Mouse (Mus musculus) erythroblast, adult 5-6 weeks (primary cell): ENCODE results near the gene Ifi209. TPM values are rescaled to one million over a fixed set of nuclear protein-coding genes. Genes with fewer than 3 reads are reported as not detected.
"Not testable (repeated sequence)": the region's sequence is repeated elsewhere in the genome, so short reads cannot be mapped to it uniquely, and the experiment has no call there.

Source experiments
- ATAC-seq: replicated peaks from 2 replicates; pipeline ENCODE4 v1.8.0; 2016; ENCODE audit warnings: moderate number of reproducible peaks, mild to moderate bottlenecking, moderate TSS enrichment, inconsistent platforms; ENCODE audit not compliant: poor library complexity, low FRiP score, severe bottlenecking
- total RNA-seq, 2 experiments: library from RNA; stranded (forward) in 1 of 2; stranded (reverse) in 1 of 2; fragments of 150-400 nt in 1 of 2; fragments of 200-764, 138-1000 nt in 1 of 2; gene quantifications; 2 replicates each; pipeline versions ENCODE4 v1.2.3 to v1.2.4; 2015 to 2017; ENCODE audit warnings: low replicate concordance in 2 of 2

Gene Ifi209
- total RNA-seq (2015; ENCODE audit: low replicate concordance) (16.3 and 20.6 TPM in 2 replicates), total RNA-seq (2017; ENCODE audit: low replicate concordance) (18.5 and 20.4 TPM in 2 replicates)

DNA sequence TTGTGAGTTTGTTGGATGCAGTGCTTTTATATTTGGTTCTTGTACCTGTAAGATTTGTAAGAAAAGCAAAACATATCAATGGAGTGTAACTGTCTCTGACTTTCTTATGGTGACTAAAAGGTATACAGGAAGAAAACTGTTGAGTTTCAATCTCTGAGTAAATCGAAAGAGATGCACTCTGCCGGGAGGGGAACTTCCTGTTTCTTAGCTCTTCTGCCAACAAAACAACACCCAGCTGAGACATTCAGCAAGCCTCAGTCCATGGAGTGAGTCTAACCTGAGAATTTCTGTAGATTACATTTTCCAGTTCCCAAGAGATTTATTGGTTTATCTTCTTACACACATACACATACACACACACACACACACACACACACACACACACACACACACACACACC lies at the start of gene Ifi209:
Gene Ifi209 (plus strand): TSS at position 296 of the 400 bp plus-strand sequence.
- ATAC-seq = not testable (repeated sequence)

DNA sequence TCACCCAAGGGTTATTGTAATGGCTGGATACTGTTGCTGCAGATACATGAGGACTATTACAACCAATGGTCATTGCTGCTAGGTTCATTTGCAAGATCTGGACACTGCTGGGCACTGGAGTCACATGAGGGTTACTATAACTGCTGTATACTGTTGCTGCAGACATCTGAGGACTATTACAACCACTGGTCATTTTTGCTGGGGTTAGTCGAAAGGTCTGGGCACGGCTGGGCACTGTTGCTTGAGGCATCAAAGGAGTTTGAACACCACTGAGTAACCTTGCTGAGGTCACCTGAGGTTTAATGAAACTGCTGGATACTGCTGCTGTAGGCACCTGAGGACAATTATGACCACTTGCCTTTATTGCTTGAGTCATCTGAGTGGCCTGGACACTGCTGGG lies 41.0 kb upstream of the Ifi209 start:
- ATAC-seq = not testable (repeated sequence)

DNA sequence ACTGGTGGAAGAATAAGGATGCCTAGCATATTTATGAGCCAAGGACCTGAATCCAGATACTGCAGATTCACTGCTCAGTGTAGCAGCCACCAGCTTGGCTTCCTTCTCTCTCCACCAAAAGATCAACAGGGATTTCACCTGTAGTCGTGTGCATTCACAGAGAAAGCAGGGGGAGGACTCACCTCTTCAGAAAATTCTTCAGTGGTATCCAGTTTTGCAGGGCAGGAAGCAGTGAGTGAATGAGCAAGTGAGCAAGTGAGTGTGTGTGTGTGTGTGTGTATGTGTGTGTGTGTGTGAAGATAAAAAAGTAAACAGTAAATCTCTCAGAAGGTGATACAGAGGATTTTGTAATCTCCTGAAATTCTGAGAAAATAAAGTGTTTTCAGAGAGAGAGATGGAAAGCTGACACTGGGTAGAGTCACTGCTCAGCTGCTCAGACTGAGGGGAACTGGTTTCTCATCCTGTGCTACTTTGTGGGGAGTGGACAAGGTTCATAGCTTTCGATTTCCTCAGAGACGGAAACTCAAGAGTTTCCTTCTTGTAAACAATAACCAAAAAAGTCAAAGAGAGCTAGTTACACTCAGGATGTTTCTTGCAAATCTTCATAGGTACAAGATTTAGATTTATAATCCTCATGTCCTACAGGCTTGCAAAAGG lies 31.8 kb upstream of the Ifi209 start, which contains the start of gene Ifi213:
Gene Ifi213 (minus strand): TSS at position 437 of the 657 bp plus-strand sequence.
- not testable (repeated sequence) for ATAC-seq

DNA sequence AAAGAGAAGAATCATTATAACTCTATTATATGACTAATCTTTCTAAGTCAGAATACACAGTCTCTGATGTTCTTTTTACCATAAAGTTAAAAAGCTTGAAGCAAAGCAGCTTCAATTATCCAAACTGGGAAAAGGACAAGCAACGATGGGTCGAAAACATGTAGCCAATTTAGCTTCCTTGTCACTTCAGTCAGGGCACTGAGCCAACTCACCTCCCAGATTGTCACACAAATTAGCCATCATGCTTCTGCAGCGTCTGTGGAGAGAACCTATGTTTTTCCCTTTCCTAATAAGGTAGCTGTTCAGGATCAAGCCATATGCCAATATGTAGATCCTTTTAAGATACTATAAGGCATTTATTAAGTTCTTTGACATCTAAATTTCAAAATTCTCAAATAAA lies 20.4 kb upstream of the Ifi209 start:
- ATAC-seq = not testable (repeated sequence)

DNA sequence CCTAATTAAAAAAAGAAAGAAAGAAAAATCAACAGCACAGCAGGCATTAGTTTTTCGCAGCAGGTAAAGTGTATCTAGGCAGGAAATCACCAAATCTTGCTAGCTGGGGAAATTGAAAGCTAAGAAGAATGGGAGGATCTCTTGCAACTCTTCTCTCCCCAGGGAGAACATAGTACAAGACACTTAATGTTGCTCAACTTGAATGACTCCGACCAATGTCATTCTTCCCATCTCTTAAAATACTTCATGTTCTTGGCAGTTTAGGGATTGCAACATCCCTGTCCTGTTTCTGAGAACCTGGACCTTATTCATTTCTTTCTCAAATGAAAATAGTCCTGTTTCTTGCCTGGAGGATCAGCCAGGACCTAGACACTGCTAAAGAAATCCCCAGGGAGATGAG lies 8.5 kb upstream of the Ifi209 start:
- not testable (repeated sequence) for ATAC-seq

DNA sequence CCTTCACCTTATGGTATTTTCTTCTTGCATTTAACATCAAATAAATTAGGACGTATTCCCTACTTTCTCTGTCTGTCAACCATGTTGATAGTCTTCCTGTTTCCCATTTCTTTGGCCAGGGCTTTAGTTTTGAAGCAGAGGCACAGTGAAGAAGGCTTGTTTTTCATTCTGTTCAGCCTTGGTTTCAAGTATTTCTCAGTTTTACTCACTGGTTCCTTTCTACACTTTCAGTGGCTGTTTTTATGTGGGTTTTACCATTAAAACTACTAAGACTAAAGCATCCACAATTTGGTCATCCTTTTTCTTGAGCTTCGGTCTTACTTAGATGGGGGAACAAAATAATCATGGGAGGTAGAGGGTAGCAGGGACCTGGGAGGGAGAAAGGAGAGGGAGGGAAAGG lies 6.7 kb upstream of the Ifi209 start:
- ATAC-seq = no peak

DNA sequence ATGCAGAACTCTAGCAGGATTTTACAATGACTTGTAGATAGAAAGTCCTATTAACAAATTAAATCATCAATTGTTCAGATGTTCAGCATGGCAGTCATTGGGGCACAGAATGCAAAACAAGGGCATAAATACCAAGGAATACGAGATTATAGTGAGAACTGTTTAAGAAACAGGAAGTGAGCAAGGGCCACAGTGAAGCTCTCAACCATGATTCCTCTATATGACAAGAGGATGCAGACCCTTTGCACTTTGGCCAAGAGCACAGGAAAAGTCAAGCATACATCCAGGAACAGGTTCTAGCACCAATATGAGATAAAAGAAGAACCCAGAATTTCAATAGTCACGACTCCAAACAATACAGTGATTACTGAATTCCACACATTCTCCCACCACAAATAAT lies 4.0 kb upstream of the Ifi209 start:
- no peak for ATAC-seq

DNA sequence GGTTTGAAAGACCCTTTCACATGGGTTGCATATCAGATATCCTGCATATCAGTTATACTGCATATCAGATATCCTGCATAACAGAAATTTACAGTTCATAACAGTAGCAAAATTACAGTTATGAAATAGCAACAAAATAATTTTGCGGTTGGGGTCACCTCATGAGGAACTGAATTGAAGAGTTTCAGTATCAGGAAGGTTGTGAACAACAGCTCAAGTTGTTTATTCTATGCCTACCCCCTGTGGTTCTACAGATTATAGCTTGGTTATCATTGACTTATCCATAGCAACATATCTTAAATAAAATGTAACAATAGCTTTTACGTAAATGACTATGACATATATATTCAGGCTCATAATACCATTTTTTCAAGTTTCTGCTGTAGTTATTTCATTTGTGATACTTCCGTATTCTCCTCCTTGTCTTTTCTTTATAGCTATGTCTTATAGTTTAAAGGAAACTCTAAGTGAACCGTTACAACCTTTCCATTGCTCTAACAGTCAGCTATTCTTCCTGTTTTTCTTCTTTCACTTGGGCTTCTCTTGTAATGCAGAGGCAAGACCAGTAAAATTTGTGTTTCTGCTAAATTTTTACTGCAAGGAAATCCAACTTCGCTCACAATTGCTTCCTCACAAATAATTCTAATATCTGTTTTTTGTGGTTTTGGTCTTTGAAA lies 3.4 kb downstream of the Ifi209 start:
- no peak for ATAC-seq

DNA sequence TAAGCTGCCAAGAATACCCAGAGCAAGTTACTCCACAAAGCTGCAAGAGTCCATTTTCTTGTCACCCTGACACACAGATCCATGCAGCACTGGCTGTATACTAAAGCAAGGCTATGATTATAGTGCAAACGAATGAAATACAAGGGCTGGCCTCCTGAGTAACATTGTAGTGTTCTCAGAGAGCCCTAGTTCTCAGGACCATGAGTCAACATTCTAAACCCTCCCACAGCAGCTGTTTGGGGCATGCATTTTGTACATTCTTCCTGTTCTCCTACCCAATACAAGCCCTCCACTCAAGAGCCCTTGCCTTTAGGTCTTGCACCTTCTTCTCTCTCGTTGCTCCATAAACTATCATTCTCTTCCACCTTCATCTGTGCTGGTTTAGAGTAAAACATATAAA lies 14.7 kb downstream of the Ifi209 start:
- no peak for ATAC-seq

DNA sequence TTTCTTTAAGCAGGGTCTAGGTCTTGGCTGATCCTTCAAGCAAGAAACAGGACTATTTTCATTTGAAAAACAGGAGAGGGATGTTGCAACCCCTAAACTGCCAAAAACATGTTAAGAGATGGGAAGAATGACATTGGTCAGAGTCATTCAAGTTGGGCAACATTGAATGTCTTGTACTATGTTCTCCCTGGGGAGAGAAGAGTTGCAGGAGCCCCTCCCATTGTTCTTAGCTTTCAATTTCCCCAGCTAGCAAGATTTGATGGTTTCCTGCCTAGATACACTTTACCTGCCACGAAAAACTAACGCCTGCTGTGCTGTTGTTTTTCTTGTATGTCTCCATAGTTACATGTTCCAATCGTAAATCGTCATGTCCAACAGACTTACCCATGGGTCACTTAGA lies 27.3 kb downstream of the Ifi209 start:
- no peak for ATAC-seq

DNA sequence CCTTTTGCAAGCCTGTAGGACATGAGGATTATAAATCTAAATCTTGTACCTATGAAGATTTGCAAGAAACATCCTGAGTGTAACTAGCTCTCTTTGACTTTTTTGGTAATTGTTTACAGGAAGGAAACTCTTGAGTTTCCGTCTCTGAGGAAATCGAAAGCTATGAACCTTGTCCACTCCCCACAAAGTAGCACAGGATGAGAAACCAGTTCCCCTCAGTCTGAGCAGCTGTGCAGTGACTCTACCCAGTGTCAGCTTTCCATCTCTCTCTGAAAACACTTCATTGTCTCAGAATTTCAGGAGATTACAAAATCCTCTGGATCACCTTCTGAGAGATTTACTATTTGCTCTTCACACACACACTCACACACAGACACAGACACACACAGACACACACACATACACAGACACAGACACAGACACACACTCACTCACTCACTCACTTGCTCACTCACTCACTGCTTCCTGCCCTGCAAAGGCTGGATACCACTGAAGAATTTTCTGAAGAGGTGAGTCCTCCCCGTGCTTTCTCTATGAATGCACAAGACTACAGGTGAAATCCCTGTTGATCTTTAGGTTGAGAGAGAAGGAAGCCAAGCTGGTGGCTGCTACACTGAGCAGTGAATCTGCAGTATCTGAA lies 42.9 kb downstream of the Ifi209 start, which contains the start of gene Ifi208:
Gene Ifi208 (plus strand): TSS at position 218 of the 640 bp plus-strand sequence.
- ATAC-seq = not testable (repeated sequence)

DNA sequence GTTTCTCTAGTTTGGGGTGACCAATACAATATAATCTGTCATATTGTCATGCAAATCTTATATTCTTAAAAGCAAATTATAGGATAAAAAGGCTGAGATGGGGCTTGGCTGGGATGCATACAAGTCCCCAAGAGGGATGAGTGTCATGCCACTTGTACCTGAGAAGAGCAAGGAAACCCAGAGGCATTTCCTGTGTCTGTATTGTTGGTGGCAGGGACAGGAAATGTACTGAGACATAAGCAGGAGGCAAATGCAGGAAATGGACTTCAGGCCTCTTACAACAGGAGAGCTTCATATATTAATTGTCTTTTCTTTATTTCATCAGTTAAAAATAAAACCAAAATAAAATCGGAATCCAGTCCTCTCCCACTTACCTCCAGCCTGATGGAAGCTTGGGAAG lies 47.9 kb downstream of the Ifi209 start:
- ATAC-seq = not testable (repeated sequence)

DNA sequence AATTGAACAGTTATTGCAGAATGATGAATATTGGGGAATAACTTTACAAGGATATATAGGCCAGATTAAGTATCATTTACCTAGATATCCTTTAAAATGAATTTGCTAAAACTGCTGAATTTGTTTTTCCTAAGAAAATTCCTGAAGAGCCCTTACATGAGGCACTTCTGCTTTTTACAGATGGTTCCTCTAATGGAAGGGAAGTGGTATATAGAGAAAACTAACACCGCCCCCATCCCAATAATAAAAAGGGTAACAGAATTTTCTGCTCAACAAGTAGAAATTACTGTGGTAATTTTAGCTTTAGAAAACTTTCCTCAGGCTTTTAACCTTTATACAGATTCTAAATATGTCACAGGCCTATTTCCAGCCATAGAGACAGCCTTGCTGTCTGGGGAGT lies 63.6 kb downstream of the Ifi209 start:
- no peak for ATAC-seq

Other genes with a start within 250 kb of the Ifi209 start
- 0.84 and 14.2 TPM in 2 replicates for gene Ifi206, start 139.9 kb upstream of the Ifi209 start, total RNA-seq (2015; ENCODE audit: low replicate concordance)
- 0.42 and 0.60 TPM in 2 replicates for gene Ifi206, start 139.9 kb upstream of the Ifi209 start, total RNA-seq (2017; ENCODE audit: low replicate concordance)
- not detected in 2 replicates for gene Ifi214, start 95.0 kb upstream of the Ifi209 start, total RNA-seq (2015; ENCODE audit: low replicate concordance)
- not detected in 2 replicates for gene Ifi214, start 95.0 kb upstream of the Ifi209 start, total RNA-seq (2017; ENCODE audit: low replicate concordance)
- 4.6 TPM in 1 of 2 replicates, not detected in the other for gene Ifi213, start 31.6 kb upstream of the Ifi209 start, total RNA-seq (2015; ENCODE audit: low replicate concordance)
- 1.3 and 2.2 TPM in 2 replicates for gene Ifi213, start 31.6 kb upstream of the Ifi209 start, total RNA-seq (2017; ENCODE audit: low replicate concordance)
- gene Ifi208, start 42.8 kb downstream of the Ifi209 start, total RNA-seq (2015; ENCODE audit: low replicate concordance) = 0.42 TPM in 1 of 2 replicates, not detected in the other
- 0.17 and 2.0 TPM in 2 replicates for gene Ifi208, start 42.8 kb downstream of the Ifi209 start, total RNA-seq (2017; ENCODE audit: low replicate concordance)
- 3.1 and 21.9 TPM in 2 replicates for gene Ifi207, start 110.8 kb downstream of the Ifi209 start, total RNA-seq (2015; ENCODE audit: low replicate concordance)
- gene Ifi207, start 110.8 kb downstream of the Ifi209 start, total RNA-seq (2017; ENCODE audit: low replicate concordance) = 6.2 and 7.7 TPM in 2 replicates
- gene Ifi204, start 136.0 kb downstream of the Ifi209 start, total RNA-seq (2015; ENCODE audit: low replicate concordance) = 9.0 and 17.1 TPM in 2 replicates
- 13.9 and 16.2 TPM in 2 replicates for gene Ifi204, start 136.0 kb downstream of the Ifi209 start, total RNA-seq (2017; ENCODE audit: low replicate concordance)